Mouse (Mus musculus) ES-E14 (cell line): Measurements from ENCODE around the gene Nob1.

Source experiments
- CHD2 ChIP-seq: IDR thresholded peaks from 2 replicates; pipeline ENCODE4 v1.6.1; 2014; ENCODE audit warnings: mild to moderate bottlenecking, low read depth, low read length, inconsistent platforms
- ZC3H11A ChIP-seq: IDR thresholded peaks from 2 replicates; pipeline ENCODE4 v1.6.1; 2012; ENCODE audit warnings: low read depth, mild to moderate bottlenecking, inconsistent platforms, low read length, borderline replicate concordance

DNA sequence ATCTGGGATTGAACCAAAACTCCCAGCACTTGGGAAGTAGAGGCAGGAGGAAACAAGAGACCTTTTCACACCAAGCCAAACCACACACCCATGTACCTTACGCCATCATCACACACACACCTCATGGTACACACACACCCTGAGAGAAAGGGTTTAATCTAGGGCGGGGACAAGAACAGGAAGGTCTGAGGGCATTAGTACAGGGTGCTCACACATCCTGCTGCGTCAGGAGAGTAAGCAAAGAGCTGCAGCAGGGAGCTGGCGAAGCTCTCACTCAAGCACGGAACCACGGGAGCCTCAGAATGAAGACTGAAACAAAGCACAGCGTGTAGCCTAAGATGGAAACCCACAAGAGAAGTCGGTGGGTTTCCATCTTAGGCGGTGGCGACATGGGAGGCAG is 11.0 kb downstream of the Nob1 start:
- TF ChIP-seq CHD2 (no peak), ZC3H11A (no peak)
